In the genomic region with DNA sequence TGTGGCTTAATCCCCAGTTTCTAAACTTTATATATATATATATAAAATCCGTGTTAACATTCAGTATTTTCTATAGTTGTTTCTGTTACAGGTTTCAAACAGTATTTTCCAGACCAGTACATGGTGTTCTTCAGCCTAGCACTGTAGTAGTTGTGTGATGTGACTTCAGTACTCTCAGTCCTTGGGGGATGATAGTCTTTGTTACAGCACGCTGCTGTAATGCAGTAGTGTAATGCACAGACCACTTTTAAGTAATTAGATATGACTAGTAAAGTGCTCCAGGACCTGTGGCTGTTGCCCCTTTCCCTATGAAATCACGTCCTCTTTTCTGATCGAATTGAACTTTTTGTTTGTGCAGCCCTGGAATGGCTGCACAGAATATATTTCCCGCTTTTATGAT, we compare ENCODE assay signal across 8 mouse cellular contexts. TPM values are rescaled to one million over a fixed set of nuclear protein-coding genes. Genes with fewer than 3 reads are reported as not detected.
A peak's percentile ranks its signal among the peaks of the same experiment; 100 is the strongest.
DNase-seq lines count a peak whose midpoint lies in the region; ATAC-seq lines count a peak whose summit lies in the region.

No protein-coding gene starts in this region.

- no peak for DNase-seq in kidney, postnatal 4 days
- no peak for DNase-seq in midbrain, embryonic 14.5 days
- DNase-seq in thymus, adult 18-20 months, result no peak
- DNase-seq in thymus, postnatal 4 days, result no peak
- DNase-seq in right cerebral cortex, adult 2 months (ENCODE audit: low spot score in 2 of 2), result no peak

- ATAC-seq in kidney, embryonic 14.5 days (ENCODE audit: low FRiP score, low TSS enrichment), result no peak
- ATAC-seq in activated CD4-positive, CD25-positive, alpha-beta regulatory T cell, adult 4 months, result peak; percentile 6
- peak; percentile 48 for ATAC-seq in hindbrain, embryonic 12.5 days (ENCODE audit: low FRiP score)
- ATAC-seq in midbrain, embryonic 14.5 days (ENCODE audit: low FRiP score, low TSS enrichment), result no peak

- H3K27ac ChIP-seq in kidney, embryonic 14.5 days (ENCODE audit: low read depth, low read length), result peak overlapping the region; percentile 86; the same call in 1 of the 2 replicates
- peak overlapping the region; percentile 91; the same call in 1 of the 2 replicates for H3K27ac ChIP-seq in hindbrain, embryonic 12.5 days
- no peak overlapping the region for H3K27ac ChIP-seq in midbrain, embryonic 14.5 days (replicated peaks; ENCODE audit: low read depth, low read length)

- H3K36me3 ChIP-seq in kidney, embryonic 14.5 days (ENCODE audit: control insufficient read depth, insufficient read depth, low read length), result peaks cover 20% of the 10 kb centered on the region
- H3K36me3 ChIP-seq in hindbrain, embryonic 12.5 days, result peaks cover 17% of the 10 kb centered on the region; the same call in 1 of the 2 replicates
- no peaks in the 10 kb centered on the region for H3K36me3 ChIP-seq in midbrain, embryonic 14.5 days (ENCODE audit: control insufficient read depth, insufficient read depth, low read length)

- H3K4me1 ChIP-seq in kidney, embryonic 14.5 days (ENCODE audit: control insufficient read depth, insufficient read depth, low read length), result peaks cover 13% of the 10 kb centered on the region
- peaks cover 15% of the 10 kb centered on the region for H3K4me1 ChIP-seq in hindbrain, embryonic 12.5 days
- peaks cover 12% of the 10 kb centered on the region for H3K4me1 ChIP-seq in midbrain, embryonic 14.5 days (ENCODE audit: control insufficient read depth, insufficient read depth, low read length)

- no peaks in the 10 kb centered on the region for H3K27me3 ChIP-seq in kidney, embryonic 14.5 days (ENCODE audit: control insufficient read depth, insufficient read depth, low read length)
- no peaks in the 10 kb centered on the region for H3K27me3 ChIP-seq in hindbrain, embryonic 12.5 days
- no peaks in the 10 kb centered on the region for H3K27me3 ChIP-seq in midbrain, embryonic 14.5 days (ENCODE audit: control insufficient read depth, insufficient read depth, low read length)

- H3K4me3 ChIP-seq in kidney, embryonic 14.5 days (ENCODE audit: low read length), result peak overlapping the region; percentile 97
- H3K4me3 ChIP-seq in hindbrain, embryonic 12.5 days, result peak overlapping the region; percentile 78
- H3K4me3 ChIP-seq in midbrain, embryonic 14.5 days (replicated peaks; ENCODE audit: low read depth, low read length), result peak overlapping the region; percentile 98

- no peaks in the 10 kb centered on the region for H3K9me3 ChIP-seq in kidney, embryonic 14.5 days (ENCODE audit: control insufficient read depth, low read length)
- H3K9me3 ChIP-seq in hindbrain, embryonic 12.5 days (replicated peaks), result no peaks in the 10 kb centered on the region
- no peaks in the 10 kb centered on the region for H3K9me3 ChIP-seq in midbrain, embryonic 14.5 days (ENCODE audit: control insufficient read depth, low read length)

- WGBS in kidney, embryonic 14.5 days, result 33% methylated on average over 5 of the region's 5 CpGs
- 45% methylated on average over 5 of the region's 5 CpGs for WGBS in hindbrain, embryonic 12.5 days
- 39% methylated on average over 5 of the region's 5 CpGs for WGBS in midbrain, embryonic 14.5 days

- H3K4me2 ChIP-seq in kidney, embryonic 14.5 days (replicated peaks; ENCODE audit: low read depth, low read length), result peak overlapping the region; percentile 60
- H3K4me2 ChIP-seq in hindbrain, embryonic 12.5 days (replicated peaks), result peak overlapping the region; percentile 72
- peak overlapping the region; percentile 75 for H3K4me2 ChIP-seq in midbrain, embryonic 14.5 days (ENCODE audit: low read length)

- peak overlapping the region; percentile 93 for H3K9ac ChIP-seq in kidney, embryonic 14.5 days (ENCODE audit: low read depth, low read length)
- H3K9ac ChIP-seq in hindbrain, embryonic 12.5 days, result peak overlapping the region; percentile 85
- H3K9ac ChIP-seq in midbrain, embryonic 14.5 days (replicated peaks; ENCODE audit: low read length), result peak overlapping the region; percentile 94

RNA-seq across cellular contexts. Expression of gene Cnih4, which starts 7.0 kb away (rescaled TPM):
- polyA plus RNA-seq in kidney, embryonic 14.5 days (2014; fragmentation: Nextera tagmentation; extraction: Ambion mirVana), result 127 and 163 TPM in 2 replicates
- polyA plus RNA-seq in activated CD4-positive, CD25-positive, alpha-beta regulatory T cell, adult 4 months (2017; shearing (Covaris generic)), result 10 to 100 TPM; 71.6 to 91.0 TPM
- polyA plus RNA-seq in hindbrain, embryonic 12.5 days (2016; fragmentation: Nextera tagmentation; extraction: Ambion mirVana), result 60.7 and 63.1 TPM in 2 replicates
- 58.0 and 58.6 TPM in 2 replicates for polyA plus RNA-seq in midbrain, embryonic 14.5 days (2014; fragmentation: Nextera tagmentation; extraction: Ambion mirVana)

RNA-seq across cellular contexts. Expression of gene Nvl, which starts 7.5 kb away (rescaled TPM):
- 37.7 and 41.1 TPM in 2 replicates for polyA plus RNA-seq in kidney, embryonic 14.5 days (2014; fragmentation: Nextera tagmentation; extraction: Ambion mirVana)
- 10 to 100 TPM; 27.8 to 37.9 TPM for polyA plus RNA-seq in activated CD4-positive, CD25-positive, alpha-beta regulatory T cell, adult 4 months (2017; shearing (Covaris generic))
- polyA plus RNA-seq in hindbrain, embryonic 12.5 days (2016; fragmentation: Nextera tagmentation; extraction: Ambion mirVana), result 42.1 and 42.2 TPM in 2 replicates
- polyA plus RNA-seq in midbrain, embryonic 14.5 days (2014; fragmentation: Nextera tagmentation; extraction: Ambion mirVana), result 38.4 and 39.5 TPM in 2 replicates

Comparison
In these comparisons a context has a peak if more than half of its experiments do, and no peak if none do; other contexts are left out.
1. ATAC-seq: peak in activated CD4-positive, CD25-positive, alpha-beta regulatory T cell, adult 4 months (single experiment) and hindbrain, embryonic 12.5 days (single experiment); none in kidney, embryonic 14.5 days (single experiment) and midbrain, embryonic 14.5 days (single experiment).
2. Peak in every context shown above with its lines, with median percentiles within 50 percentile points of each other: H3K4me2 ChIP-seq, H3K4me3 ChIP-seq and H3K9ac ChIP-seq.